Mouse (Mus musculus): Measurements from ENCODE around the gene Duox2. TPM values are rescaled to one million over a fixed set of nuclear protein-coding genes. Genes with fewer than 3 reads are reported as not detected.
"Not testable (repeated sequence)": the region's sequence is repeated elsewhere in the genome, so short reads cannot be mapped to it uniquely, and the experiment has no call there.

Duox2 gene
- 0.20 TPM for polyA plus RNA-seq (2012; fragmentation: generic; extraction: Trizol)
- long read RNA-seq, experiment 1 = 0 reads
- long read RNA-seq, experiment 2 = 0 reads

DNA sequence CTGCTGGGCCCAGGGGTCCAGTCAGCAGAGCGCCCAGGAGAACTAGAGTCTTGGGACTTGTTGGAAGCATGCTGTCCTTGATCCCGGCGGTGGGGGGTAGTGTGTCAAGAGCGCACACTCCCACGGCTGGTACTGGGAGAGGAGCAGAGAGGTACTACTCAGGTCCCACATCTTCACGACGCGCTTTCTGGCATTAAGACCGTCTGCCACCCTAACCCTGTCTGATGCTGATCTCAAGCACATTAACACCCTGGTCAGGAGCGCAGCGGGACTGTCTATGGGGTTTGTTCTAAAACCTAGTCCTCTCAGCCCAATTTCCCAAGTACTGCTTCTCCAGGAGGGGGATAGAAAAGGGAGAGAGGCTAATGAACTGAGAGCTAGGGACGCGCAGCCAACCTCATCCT, at the start of gene Duox2:
TSS of gene Duox2 (minus strand) at position 354 of the 404 bp plus-strand sequence.
- TF ChIP-seq USF1 (IDR thresholded peaks at IDR 0.05; ENCODE audit: low read depth) (no peak), FOSL1 (IDR thresholded peaks at IDR 0.05; ENCODE audit: insufficient read depth, low read length, poor library complexity, severe bottlenecking) (no peak), MYOG (IDR thresholded peaks at IDR 0.05; ENCODE audit: control insufficient read depth, extremely low read depth, insufficient read length) (no peak), CTCF (IDR thresholded peaks at IDR 0.05; ENCODE audit: control insufficient read depth, insufficient read depth, insufficient read length) (no peak), MYOD1 (IDR thresholded peaks at IDR 0.05; ENCODE audit: control insufficient read depth, insufficient read length, low read depth) (no peak), MAX (IDR thresholded peaks at IDR 0.05) (no peak), CEBPB (IDR thresholded peaks at IDR 0.05; ENCODE audit: low read depth) (no peak)
- H3K4me3 ChIP-seq (ENCODE audit: insufficient read depth, poor library complexity, severe bottlenecking) = no peak within 1 kb of the TSS
- peaks cover 6% of the 10 kb centered on the region for H3K27me3 ChIP-seq (ENCODE audit: control insufficient read depth, insufficient read depth, insufficient read length)
- no peaks in the 10 kb centered on the region for H3K79me3 ChIP-seq (ENCODE audit: low read depth)
- no peak within 1 kb of the TSS for H3ac ChIP-seq (ENCODE audit: control insufficient read depth, insufficient read length, low read depth)
- no peaks in the 10 kb centered on the region for H3K79me2 ChIP-seq (ENCODE audit: control insufficient read depth, insufficient read depth)
- H3K36me3 ChIP-seq (ENCODE audit: control insufficient read depth, insufficient read depth) = no peaks in the 10 kb centered on the region

DNA sequence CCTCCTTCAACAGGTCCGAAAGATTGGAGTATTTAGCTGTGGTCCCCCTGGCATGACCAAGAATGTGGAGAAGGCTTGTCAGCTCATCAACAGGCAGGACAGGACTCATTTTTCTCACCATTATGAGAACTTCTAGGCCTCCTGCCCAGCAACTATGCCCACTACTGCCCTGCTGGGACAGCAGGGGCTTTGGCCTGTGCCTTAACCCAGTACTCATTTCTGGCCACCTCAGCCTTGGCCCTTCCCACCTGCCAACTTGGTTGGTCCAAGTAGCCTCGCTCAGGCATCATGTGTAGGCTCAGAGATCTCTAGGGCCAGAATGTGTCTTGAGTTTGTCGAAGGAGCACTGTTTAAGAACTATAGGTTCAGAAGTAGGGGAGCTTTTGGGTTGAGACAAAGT, 49.0 kb upstream of the Duox2 start:
- Histone ChIP-seq H3K27me3 (ENCODE audit: control insufficient read depth, insufficient read depth, insufficient read length) (no peaks in the 10 kb centered on the region), H3K79me2 (ENCODE audit: control insufficient read depth, insufficient read depth) (no peaks in the 10 kb centered on the region), H3K79me3 (ENCODE audit: low read depth) (no peaks in the 10 kb centered on the region), H3K36me3 (ENCODE audit: control insufficient read depth, insufficient read depth) (peaks cover 5% of the 10 kb centered on the region), H3K4me3 (ENCODE audit: insufficient read depth, poor library complexity, severe bottlenecking) (no peak overlapping the region), H3ac (ENCODE audit: control insufficient read depth, insufficient read length, low read depth) (no peak overlapping the region)
- TF ChIP-seq USF1 (IDR thresholded peaks at IDR 0.05; ENCODE audit: low read depth) (no peak), CTCF (IDR thresholded peaks at IDR 0.05; ENCODE audit: control insufficient read depth, insufficient read depth, insufficient read length) (no peak), MYOD1 (IDR thresholded peaks at IDR 0.05; ENCODE audit: control insufficient read depth, insufficient read length, low read depth) (no peak), FOSL1 (IDR thresholded peaks at IDR 0.05; ENCODE audit: insufficient read depth, low read length, poor library complexity, severe bottlenecking) (no peak), CEBPB (IDR thresholded peaks at IDR 0.05; ENCODE audit: low read depth) (no peak), MYOG (IDR thresholded peaks at IDR 0.05; ENCODE audit: control insufficient read depth, extremely low read depth, insufficient read length) (no peak), MAX (IDR thresholded peaks at IDR 0.05) (no peak)

DNA sequence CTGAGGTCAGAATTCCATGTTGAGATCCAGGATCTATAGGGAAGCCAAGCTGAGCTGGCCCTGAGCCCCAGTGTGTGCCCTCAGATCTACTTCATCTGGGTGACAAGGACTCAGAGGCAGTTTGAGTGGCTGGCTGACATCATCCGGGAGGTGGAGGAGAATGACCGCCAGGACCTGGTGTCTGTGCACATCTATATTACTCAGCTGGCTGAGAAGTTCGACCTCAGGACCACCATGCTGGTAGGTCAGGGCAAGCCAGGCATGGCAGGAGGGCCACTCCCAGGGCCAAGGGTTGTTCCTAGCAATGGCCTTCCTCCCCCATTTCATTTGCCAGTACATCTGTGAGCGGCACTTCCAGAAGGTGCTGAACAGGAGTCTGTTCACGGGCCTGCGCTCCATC, 47.9 kb upstream of the Duox2 start:
- H3ac ChIP-seq (ENCODE audit: control insufficient read depth, insufficient read length, low read depth); H3K36me3 ChIP-seq (ENCODE audit: control insufficient read depth, insufficient read depth); H3K79me3 ChIP-seq (ENCODE audit: low read depth); H3K79me2 ChIP-seq (ENCODE audit: control insufficient read depth, insufficient read depth); H3K4me3 ChIP-seq (ENCODE audit: insufficient read depth, poor library complexity, severe bottlenecking); H3K27me3 ChIP-seq (ENCODE audit: control insufficient read depth, insufficient read depth, insufficient read length): not testable (repeated sequence)

DNA sequence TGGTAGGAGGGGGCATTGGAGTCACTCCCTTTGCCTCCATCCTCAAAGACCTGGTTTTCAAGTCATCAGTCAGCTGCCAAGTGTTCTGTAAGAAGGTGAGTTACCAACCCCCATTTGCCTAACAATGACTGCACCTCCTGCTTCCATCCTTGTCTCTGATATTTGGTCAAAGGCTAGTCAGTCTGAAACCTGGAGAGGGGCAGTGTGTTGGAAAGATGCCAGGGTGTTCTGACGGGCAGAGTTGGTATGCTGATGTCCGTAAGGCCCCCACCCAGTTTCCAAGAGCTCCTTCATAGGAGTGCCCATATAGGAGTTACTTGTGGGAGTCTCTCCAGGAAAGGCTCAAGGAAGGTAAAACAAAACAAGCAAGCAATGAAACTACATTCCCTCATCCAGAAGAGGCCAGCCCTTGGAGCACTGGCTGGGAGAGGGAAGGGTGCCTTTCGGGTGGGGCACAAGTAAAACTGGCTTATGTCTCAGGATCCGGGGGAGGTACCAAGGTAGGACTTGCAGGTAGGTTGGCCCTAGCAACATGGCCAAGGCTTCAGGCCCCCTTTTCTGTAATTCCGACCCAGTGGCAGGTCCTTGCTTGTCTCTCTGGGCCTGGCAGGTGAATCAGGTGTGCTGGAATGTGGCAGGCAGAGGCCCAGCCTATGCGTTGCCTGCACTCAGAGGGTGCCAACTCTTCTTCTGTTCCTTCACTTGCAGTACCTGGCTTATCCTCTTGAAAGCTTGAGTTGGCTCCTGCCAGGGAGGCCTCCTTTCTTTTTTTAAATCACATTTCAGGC, 47.1 kb upstream of the Duox2 start:
- Histone ChIP-seq H3K79me2 (ENCODE audit: control insufficient read depth, insufficient read depth) (no peaks in the 10 kb centered on the region), H3K27me3 (ENCODE audit: control insufficient read depth, insufficient read depth, insufficient read length) (no peaks in the 10 kb centered on the region), H3K36me3 (ENCODE audit: control insufficient read depth, insufficient read depth) (no peaks in the 10 kb centered on the region), H3K79me3 (ENCODE audit: low read depth) (no peaks in the 10 kb centered on the region), H3K4me3 (ENCODE audit: insufficient read depth, poor library complexity, severe bottlenecking) (no peak overlapping the region), H3ac (ENCODE audit: control insufficient read depth, insufficient read length, low read depth) (no peak overlapping the region)
- TF ChIP-seq MAX (IDR thresholded peaks at IDR 0.05) (no peak), MYOD1 (IDR thresholded peaks at IDR 0.05; ENCODE audit: control insufficient read depth, insufficient read length, low read depth) (no peak), CTCF (IDR thresholded peaks at IDR 0.05; ENCODE audit: control insufficient read depth, insufficient read depth, insufficient read length) (no peak), CEBPB (IDR thresholded peaks at IDR 0.05; ENCODE audit: low read depth) (no peak), FOSL1 (IDR thresholded peaks at IDR 0.05; ENCODE audit: insufficient read depth, low read length, poor library complexity, severe bottlenecking) (no peak), USF1 (IDR thresholded peaks at IDR 0.05; ENCODE audit: low read depth) (no peak), MYOG (IDR thresholded peaks at IDR 0.05; ENCODE audit: control insufficient read depth, extremely low read depth, insufficient read length) (no peak)

DNA sequence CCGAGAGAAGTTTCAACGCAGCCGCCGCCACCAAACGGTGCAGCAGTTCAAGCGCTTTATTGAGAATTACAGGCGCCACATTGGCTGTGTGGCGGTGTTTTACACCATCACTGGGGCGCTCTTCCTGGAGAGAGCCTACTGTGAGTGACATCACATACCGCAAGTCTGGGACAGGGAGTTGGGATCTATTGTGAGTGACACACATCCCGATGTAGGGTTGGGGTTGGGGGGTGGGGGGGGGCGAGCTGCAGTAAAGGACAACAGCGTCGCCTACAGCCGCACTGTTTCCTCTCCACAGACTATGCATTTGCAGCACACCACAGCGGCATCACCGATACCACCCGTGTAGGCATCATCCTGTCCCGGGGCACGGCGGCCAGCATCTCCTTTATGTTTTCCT, 39.0 kb upstream of the Duox2 start:
- H3K36me3 ChIP-seq (ENCODE audit: control insufficient read depth, insufficient read depth) = no peaks in the 10 kb centered on the region
- H3K79me2 ChIP-seq (ENCODE audit: control insufficient read depth, insufficient read depth) = no peaks in the 10 kb centered on the region
- H3ac ChIP-seq (ENCODE audit: control insufficient read depth, insufficient read length, low read depth) = no peak overlapping the region
- no peaks in the 10 kb centered on the region for H3K79me3 ChIP-seq (ENCODE audit: low read depth)
- TF ChIP-seq FOSL1 (IDR thresholded peaks at IDR 0.05; ENCODE audit: insufficient read depth, low read length, poor library complexity, severe bottlenecking) = no peak
- TF ChIP-seq MYOG (IDR thresholded peaks at IDR 0.05; ENCODE audit: control insufficient read depth, extremely low read depth, insufficient read length) = no peak
- no peak for TF ChIP-seq MYOD1 (IDR thresholded peaks at IDR 0.05; ENCODE audit: control insufficient read depth, insufficient read length, low read depth)
- no peak for TF ChIP-seq CTCF (IDR thresholded peaks at IDR 0.05; ENCODE audit: control insufficient read depth, insufficient read depth, insufficient read length)
- TF ChIP-seq USF1 (IDR thresholded peaks at IDR 0.05; ENCODE audit: low read depth) = no peak
- TF ChIP-seq MAX (IDR thresholded peaks at IDR 0.05) = no peak
- TF ChIP-seq CEBPB (IDR thresholded peaks at IDR 0.05; ENCODE audit: low read depth) = no peak
- H3K27me3 ChIP-seq (ENCODE audit: control insufficient read depth, insufficient read depth, insufficient read length) = no peaks in the 10 kb centered on the region
- no peak overlapping the region for H3K4me3 ChIP-seq (ENCODE audit: insufficient read depth, poor library complexity, severe bottlenecking)

DNA sequence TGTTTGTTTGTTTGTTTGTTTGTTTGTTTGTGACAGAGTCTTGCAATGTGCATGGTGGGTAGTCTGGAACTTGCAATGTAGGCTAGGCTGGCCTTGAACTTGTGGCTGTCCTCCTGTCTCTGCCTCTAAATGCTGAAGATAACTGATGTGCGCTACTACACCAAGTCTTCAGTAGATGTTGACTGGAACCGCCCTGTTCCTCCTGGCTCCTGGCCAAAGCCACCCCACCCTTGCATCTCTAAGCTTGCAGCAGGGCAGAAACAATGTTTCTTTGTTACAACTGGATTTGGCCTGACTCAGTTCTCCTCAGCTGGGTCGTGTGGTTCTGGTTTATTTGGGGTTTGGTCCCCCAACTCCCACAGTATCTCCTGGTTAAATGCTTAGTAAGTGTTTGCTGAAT, 35.9 kb upstream of the Duox2 start:
- Histone ChIP-seq H3K79me2 (ENCODE audit: control insufficient read depth, insufficient read depth) (no peaks in the 10 kb centered on the region), H3K79me3 (ENCODE audit: low read depth) (no peaks in the 10 kb centered on the region), H3K4me3 (ENCODE audit: insufficient read depth, poor library complexity, severe bottlenecking) (no peak overlapping the region), H3K36me3 (ENCODE audit: control insufficient read depth, insufficient read depth) (no peaks in the 10 kb centered on the region), H3K27me3 (ENCODE audit: control insufficient read depth, insufficient read depth, insufficient read length) (no peaks in the 10 kb centered on the region), H3ac (ENCODE audit: control insufficient read depth, insufficient read length, low read depth) (no peak overlapping the region)
- TF ChIP-seq MAX (IDR thresholded peaks at IDR 0.05) (no peak), MYOG (IDR thresholded peaks at IDR 0.05; ENCODE audit: control insufficient read depth, extremely low read depth, insufficient read length) (no peak), CTCF (IDR thresholded peaks at IDR 0.05; ENCODE audit: control insufficient read depth, insufficient read depth, insufficient read length) (no peak), USF1 (IDR thresholded peaks at IDR 0.05; ENCODE audit: low read depth) (no peak), FOSL1 (IDR thresholded peaks at IDR 0.05; ENCODE audit: insufficient read depth, low read length, poor library complexity, severe bottlenecking) (no peak), MYOD1 (IDR thresholded peaks at IDR 0.05; ENCODE audit: control insufficient read depth, insufficient read length, low read depth) (no peak), CEBPB (IDR thresholded peaks at IDR 0.05; ENCODE audit: low read depth) (no peak)

Data from C2C12 (cell line).